Mouse (Mus musculus) induced T-regulatory cell, adult 2 months (primary cell): Measurements from ENCODE around the gene Nsun2.

Experiments used
- DNase-seq: peaks from one replicate; pipeline ENCODE4 v3.0.0-alpha.2; 2012; ENCODE audit warnings: low read depth

Gene Nsun2

GRCm38 (mm10) chr13:69636375-69636774 lies 102.8 kb downstream of the Nsun2 start:
- no peak for DNase-seq

- no peak for DNase-seq
Measured at GRCm38 (mm10) chr13:69636816-69637215, 103.3 kb downstream of the Nsun2 start.

GRCm38 (mm10) chr13:69637657-69638056 lies 104.1 kb downstream of the Nsun2 start:
- DNase-seq, result no peak

GRCm38 (mm10) chr13:69638108-69638626 lies 104.6 kb downstream of the Nsun2 start:
- DNase-seq, result no peak

- no peak for DNase-seq
Measured at GRCm38 (mm10) chr13:69639251-69639650, 105.7 kb downstream of the Nsun2 start.

GRCm38 (mm10) chr13:69640126-69640525 lies 106.6 kb downstream of the Nsun2 start:
- DNase-seq, result no peak

GRCm38 (mm10) chr13:69640541-69640940 lies 107.0 kb downstream of the Nsun2 start:
- no peak for DNase-seq

- DNase-seq, result no peak
Measured at GRCm38 (mm10) chr13:69641017-69641416, 107.5 kb downstream of the Nsun2 start.

- DNase-seq, result no peak
Measured at GRCm38 (mm10) chr13:69642656-69643216, 109.2 kb downstream of the Nsun2 start.

GRCm38 (mm10) chr13:69643937-69644336 lies 110.4 kb downstream of the Nsun2 start:
- no peak for DNase-seq

GRCm38 (mm10) chr13:69644427-69645166 lies 111.1 kb downstream of the Nsun2 start:
- no peak for DNase-seq

- no peak for DNase-seq
Measured at GRCm38 (mm10) chr13:69645694-69646423, 112.3 kb downstream of the Nsun2 start.

- DNase-seq, result no peak
Measured at GRCm38 (mm10) chr13:69646481-69646880, 112.9 kb downstream of the Nsun2 start.

- no peak for DNase-seq
Measured at GRCm38 (mm10) chr13:69654508-69654907, 121.0 kb downstream of the Nsun2 start.

GRCm38 (mm10) chr13:69672121-69672520 lies 138.6 kb downstream of the Nsun2 start:
- DNase-seq, result no peak

- no peak for DNase-seq
Measured at GRCm38 (mm10) chr13:69672565-69672964, 139.0 kb downstream of the Nsun2 start.

GRCm38 (mm10) chr13:69673197-69673920 lies 139.8 kb downstream of the Nsun2 start:
- DNase-seq, result no peak

GRCm38 (mm10) chr13:69673921-69674618 lies 140.5 kb downstream of the Nsun2 start:
- DNase-seq, result no peak
